Mouse (Mus musculus): ENCODE data around the gene Adat1.

- no peak for TF ChIP-seq CTCF (IDR thresholded peaks at IDR 0.05; ENCODE audit: low read depth, low read length)
- no peak for TF ChIP-seq POLR2A (IDR thresholded peaks at IDR 0.05; ENCODE audit: borderline replicate concordance, low read depth, low read length)
Observed at GRCm38 (mm10) chr8:111919663-111920062, 72.4 kb downstream of the Adat1 start.

Measured in bone marrow macrophage, adult 2 months (primary cell).